Mouse (Mus musculus): ENCODE measurements at regions not wholly inside any gene's neighbourhood (a gene's known extent, or its start where the extent isn't known, plus 50 kb on each side); places are given as distances from the start of the nearest gene placed in this dataset.

DNA sequence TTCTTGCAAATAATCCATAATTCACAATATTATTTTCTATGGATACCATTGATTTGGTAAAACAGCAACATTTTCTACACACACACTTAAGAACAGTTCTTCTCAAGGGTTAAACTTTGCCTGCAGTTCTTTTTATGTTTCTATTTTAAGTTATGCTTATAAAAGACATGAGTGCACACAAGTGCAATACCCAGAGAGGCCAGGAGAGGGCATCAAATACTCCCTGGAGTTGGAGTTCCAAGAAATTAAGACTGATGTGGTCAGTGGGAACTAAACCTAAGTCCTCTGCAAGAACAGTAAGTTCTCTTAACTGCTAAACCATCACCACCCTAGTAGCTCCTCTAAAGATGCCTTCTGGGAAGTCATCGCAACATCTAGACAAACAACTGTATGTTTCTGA, 570.5 kb upstream of the Tmem132c start:
- no peak for TF ChIP-seq POLR2A (IDR thresholded peaks at IDR 0.05; ENCODE audit: control insufficient read depth in 1 of 2, insufficient read depth in 1 of 2, low read depth in 1 of 2, low read length in 2 of 2, poor library complexity in 1 of 2)
- TF ChIP-seq MYB (IDR thresholded peaks at IDR 0.05; ENCODE audit: low read depth, low read length) = no peak
- peak in 1 of 3 experiments; percentile 22; a peak in 2 of 6 replicates for TF ChIP-seq CTCF (IDR thresholded peaks at IDR 0.05 in 2 of 3, conservative IDR thresholded peaks at IDR 0.05 in 1 of 3; ENCODE audit: control insufficient read depth in 1 of 3, insufficient read depth in 1 of 3, low read depth in 2 of 3, low read length in 3 of 3, poor library complexity in 1 of 3, severe bottlenecking in 1 of 3)
- TF ChIP-seq ZKSCAN1 (IDR thresholded peaks at IDR 0.05; ENCODE audit: low read depth, low read length) = no peak
- TF ChIP-seq E2F4 (IDR thresholded peaks at IDR 0.05; ENCODE audit: borderline replicate concordance, low read depth, low read length) = no peak
- no peak for TF ChIP-seq MAX (IDR thresholded peaks at IDR 0.05; ENCODE audit: low read length)
- no peak for TF ChIP-seq POLR2AphosphoS5 (IDR thresholded peaks at IDR 0.05; ENCODE audit: borderline replicate concordance, low read depth, low read length)
- no peak for TF ChIP-seq MEF2A (IDR thresholded peaks at IDR 0.05; ENCODE audit: extremely low read depth, insufficient replicate concordance, low read depth, low read length, poor library complexity, severe bottlenecking)
- TF ChIP-seq USF2 (IDR thresholded peaks at IDR 0.05; ENCODE audit: borderline replicate concordance in 1 of 2, insufficient read depth in 1 of 2, low read depth in 1 of 2, low read length in 2 of 2) = no peak
- TF ChIP-seq MAFK (IDR thresholded peaks at IDR 0.05; ENCODE audit: borderline replicate concordance, low read depth, low read length) = no peak
- TF ChIP-seq ZNF384 (IDR thresholded peaks at IDR 0.05; ENCODE audit: low read depth, low read length) = no peak
